Mouse (Mus musculus) heart, postnatal 4 days (tissue): Measurements from ENCODE around the gene Txndc5. TPM values are rescaled to one million over a fixed set of nuclear protein-coding genes. Genes with fewer than 3 reads are reported as not detected.
A peak's percentile ranks its signal among the peaks of the same experiment; 100 is the strongest.

Source experiments
- DNase-seq: peaks from one replicate; pipeline ENCODE4 v3.0.0; 2021
- total RNA-seq, 2 experiments: library from RNA; stranded (reverse); gene quantifications; 2 replicates each; pipeline ENCODE4 v1.2.3; 2021

Txndc5 gene
- total RNA-seq, 2 experiments from 2014 or later: 91.8 to 99.1 TPM

- no peak for DNase-seq
Measured at GRCm38 (mm10) chr13:38525261-38525660, 3.4 kb downstream of the Txndc5 start.

GRCm38 (mm10) chr13:38523231-38523630, 5.4 kb downstream of the Txndc5 start:
- DNase-seq: no peak

GRCm38 (mm10) chr13:38522056-38522654, 6.5 kb downstream of the Txndc5 start:
- no peak for DNase-seq

GRCm38 (mm10) chr13:38520299-38520698, 8.3 kb downstream of the Txndc5 start:
- no peak for DNase-seq

GRCm38 (mm10) chr13:38516582-38516981, 12.0 kb downstream of the Txndc5 start:
- no peak for DNase-seq

- DNase-seq: no peak
Measured at GRCm38 (mm10) chr13:38515845-38516244, 12.8 kb downstream of the Txndc5 start.

- DNase-seq: no peak
Measured at GRCm38 (mm10) chr13:38515431-38515830, 13.2 kb downstream of the Txndc5 start.

- DNase-seq: no peak
Measured at GRCm38 (mm10) chr13:38513921-38514320, 14.7 kb downstream of the Txndc5 start.

GRCm38 (mm10) chr13:38511979-38512378, 16.6 kb downstream of the Txndc5 start:
- peak; percentile 63 for DNase-seq

GRCm38 (mm10) chr13:38509681-38510341, 18.8 kb downstream of the Txndc5 start:
- DNase-seq: peak; percentile 16

GRCm38 (mm10) chr13:38506936-38507335, 21.7 kb downstream of the Txndc5 start:
- DNase-seq: no peak

- peak; percentile 67 for DNase-seq
Measured at GRCm38 (mm10) chr13:38506320-38506719, 22.3 kb downstream of the Txndc5 start.

- DNase-seq: peak; percentile 57
Measured at GRCm38 (mm10) chr13:38503137-38503849, 25.3 kb downstream of the Txndc5 start.

GRCm38 (mm10) chr13:38501314-38501713, 27.3 kb downstream of the Txndc5 start:
- no peak for DNase-seq

GRCm38 (mm10) chr13:38496715-38497114, 31.9 kb downstream of the Txndc5 start:
- no peak for DNase-seq

- DNase-seq: no peak
Measured at GRCm38 (mm10) chr13:38486767-38487166, 41.9 kb downstream of the Txndc5 start.

- DNase-seq: no peak
Measured at GRCm38 (mm10) chr13:38484701-38485100, 43.9 kb downstream of the Txndc5 start.

- no peak for DNase-seq
Measured at GRCm38 (mm10) chr13:38481021-38481420, 47.6 kb downstream of the Txndc5 start.

GRCm38 (mm10) chr13:38476936-38477335, 51.7 kb downstream of the Txndc5 start:
- DNase-seq: no peak

- DNase-seq: no peak
Measured at GRCm38 (mm10) chr13:38473497-38473896, 55.1 kb downstream of the Txndc5 start.

- no peak for DNase-seq
Measured at GRCm38 (mm10) chr13:38472636-38473035, 56.0 kb downstream of the Txndc5 start.

GRCm38 (mm10) chr13:38470882-38471281, 57.7 kb downstream of the Txndc5 start:
- no peak for DNase-seq

GRCm38 (mm10) chr13:38463410-38463809, 65.2 kb downstream of the Txndc5 start:
- no peak for DNase-seq

- no peak for DNase-seq
Measured at GRCm38 (mm10) chr13:38451446-38451845, 77.2 kb downstream of the Txndc5 start.
